Mouse (Mus musculus) olfactory bulb, adult 2 months (tissue): ENCODE data around the gene Med19.

Source experiments
- CTCF ChIP-seq: fragments of 200-500 bp; IDR thresholded peaks from 2 replicates; pipeline ENCODE4 v1.5.1; 2012; ENCODE audit warnings: low read depth, mild to moderate bottlenecking, low read length, moderate library complexity; ENCODE audit not compliant: insufficient read depth
- POLR2A ChIP-seq: fragments of 200-500 bp; IDR thresholded peaks from 2 replicates; pipeline ENCODE4 v1.6.1; 2012; ENCODE audit warnings: mild to moderate bottlenecking, low read depth, low read length, moderate library complexity; ENCODE audit not compliant: insufficient read depth

- no peak for TF ChIP-seq POLR2A
- no peak for TF ChIP-seq CTCF
Measured at GRCm38 (mm10) chr2:84640833-84641232, 37.4 kb upstream of the Med19 start.
